Mouse (Mus musculus) forebrain, postnatal 0 days (tissue): ENCODE measurements around the gene Baz1b. TPM values are rescaled to one million over a fixed set of nuclear protein-coding genes. Genes with fewer than 3 reads are reported as not detected.
"Not testable (repeated sequence)": the region's sequence is repeated elsewhere in the genome, so short reads cannot be mapped to it uniquely, and the experiment has no call there.

Experiments used
- ATAC-seq: fragments of 200-750 bp; cut with Nextera tagmentation; 2 replicates; pipeline ENCODE4 v1.8.0; 2017; ENCODE audit warnings: mild to moderate bottlenecking, moderate library complexity
- DNase-seq: peaks from one replicate; pipeline ENCODE4 v3.0.0-alpha.2; 2015
- H3K27ac ChIP-seq: fragments of 300-500 bp; sonication (generic); 2 replicates; pipeline ENCODE4 v1.5.1; 2014; ENCODE audit warnings: low read depth, mild to moderate bottlenecking, antibody characterized with exemption, low read length, moderate library complexity, mixed read lengths
- H3K27me3 ChIP-seq: fragments of 300-500 bp; sonication (generic); 2 replicates; pipeline ENCODE4 v1.6.1; 2014; ENCODE audit warnings: mild to moderate bottlenecking, low read length, mixed read lengths; ENCODE audit not compliant: insufficient read depth
- H3K36me3 ChIP-seq: fragments of 300-500 bp; sonication (generic); 2 replicates; pipeline ENCODE4 v1.6.1; 2014; ENCODE audit warnings: mild to moderate bottlenecking, moderate library complexity; ENCODE audit not compliant: insufficient read depth
- H3K4me1 ChIP-seq: fragments of 300-500 bp; sonication (generic); 2 replicates; pipeline ENCODE4 v1.6.1; 2014; ENCODE audit warnings: antibody characterized with exemption; ENCODE audit not compliant: insufficient read depth
- H3K4me2 ChIP-seq: fragments of 300-500 bp; sonication (generic); 2 replicates; pipeline ENCODE4 v1.6.1; 2014; ENCODE audit warnings: low read depth, mild to moderate bottlenecking, moderate library complexity
- H3K4me3 ChIP-seq: fragments of 300-500 bp; sonication (generic); 2 replicates; pipeline ENCODE4 v1.5.1; 2014; ENCODE audit warnings: low read depth, low read length, mixed read lengths
- H3K9ac ChIP-seq: fragments of 300-500 bp; sonication (generic); 2 replicates; pipeline ENCODE4 v1.6.1; 2014; ENCODE audit warnings: mild to moderate bottlenecking
- H3K9me3 ChIP-seq: fragments of 300-500 bp; sonication (generic); 2 replicates; pipeline ENCODE4 v1.6.1; 2016; ENCODE audit warnings: low read length
- CTCF ChIP-seq: sonication (generic); IDR thresholded peaks from 2 replicates; pipeline ENCODE4 v1.5.1; 2016; ENCODE audit warnings: antibody characterized with exemption, control low read depth, low read depth
- WGBS: fragments of 180-500 bp; shearing (Covaris S2); extraction: QIAGEN DNeasy Blood & Tissue Kit; methylation state at CpG from one replicate; pipeline ENCODE4 v1.1.7; 2014; 5-methylcytosine and 5-hydroxymethylcytosine counted together
- polyA plus RNA-seq: library from polyadenylated mRNA; unstranded; fragments of >200 nt; fragmentation: Nextera tagmentation; extraction: Ambion mirVana; gene quantifications from 2 replicates; pipeline ENCODE4 v1.2.1, GENCODE M21; 2015
- total RNA-seq: library from RNA; depleted of rRNA; stranded (reverse); fragments of >200 nt; gene quantifications from 2 replicates; pipeline ENCODE4 v1.2.3, GENCODE M21; 2014

Gene Baz1b
- total and polyA plus RNA-seq, 2 experiments from 2014 or later = 15.0 to 51.6 TPM

DNA sequence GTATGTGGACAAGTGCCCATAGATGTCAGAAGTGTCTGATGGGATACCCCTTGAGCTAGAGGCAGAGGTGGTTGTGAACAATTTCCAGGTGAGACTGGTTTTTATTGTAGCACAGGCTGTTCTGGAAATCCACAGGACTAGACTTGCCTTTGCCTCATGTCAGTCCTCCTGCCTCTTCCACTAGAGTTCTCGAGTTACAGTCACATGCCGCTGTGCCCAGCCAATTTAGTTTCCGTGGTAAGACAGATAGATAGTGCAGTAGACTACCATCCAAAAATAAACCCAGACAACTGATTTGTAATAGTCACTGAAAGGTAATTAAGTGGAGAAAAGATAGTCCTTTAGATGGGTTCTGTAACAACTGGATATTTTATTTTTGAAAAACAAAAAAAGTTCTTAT, 15.7 kb downstream of the Baz1b start:
- no peak for ATAC-seq
- Histone ChIP-seq H3K27ac (no peak overlapping the region), H3K9ac (no peak overlapping the region), H3K4me3 (no peak overlapping the region), H3K4me2 (no peak overlapping the region), H3K9me3 (no peaks in the 10 kb centered on the region), H3K27me3 (no peaks in the 10 kb centered on the region), H3K36me3 (peaks cover 34% of the 10 kb centered on the region), H3K4me1 (no peaks in the 10 kb centered on the region)
- no peak for DNase-seq
- TF ChIP-seq CTCF = no peak
- WGBS = 89% methylated on average over 3 of the region's 3 CpGs

DNA sequence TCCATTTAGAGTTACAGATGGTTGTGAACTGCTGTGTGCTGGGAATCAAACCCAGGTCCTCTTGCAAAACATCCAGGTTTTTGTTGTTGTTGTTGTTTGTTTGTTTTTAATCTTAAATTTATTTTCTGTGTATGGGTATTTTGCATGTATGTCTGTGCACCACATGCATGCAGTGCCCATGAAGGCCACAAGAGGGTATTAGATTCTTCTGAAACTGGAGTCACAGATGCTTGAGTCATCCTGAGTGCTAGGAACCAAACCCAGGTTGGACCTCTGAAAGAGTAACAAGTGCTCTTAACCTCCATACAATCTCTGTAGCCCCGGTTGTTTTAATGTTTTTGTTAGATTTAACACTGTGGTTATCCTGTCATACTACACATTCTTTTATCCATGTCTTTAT, 21.1 kb downstream of the Baz1b start:
- TF ChIP-seq CTCF = no peak
- H3K9me3 ChIP-seq = no peaks in the 10 kb centered on the region
- no peak overlapping the region for H3K4me3 ChIP-seq
- H3K9ac ChIP-seq = no peak overlapping the region
- ATAC-seq = no peak
- no peak overlapping the region for H3K27ac ChIP-seq
- no peaks in the 10 kb centered on the region for H3K27me3 ChIP-seq
- no peaks in the 10 kb centered on the region for H3K4me1 ChIP-seq
- no peak overlapping the region for H3K4me2 ChIP-seq
- no peak for DNase-seq
- 98% methylated on average over 1 of the region's 1 CpGs for WGBS
- peaks cover 50% of the 10 kb centered on the region for H3K36me3 ChIP-seq

DNA sequence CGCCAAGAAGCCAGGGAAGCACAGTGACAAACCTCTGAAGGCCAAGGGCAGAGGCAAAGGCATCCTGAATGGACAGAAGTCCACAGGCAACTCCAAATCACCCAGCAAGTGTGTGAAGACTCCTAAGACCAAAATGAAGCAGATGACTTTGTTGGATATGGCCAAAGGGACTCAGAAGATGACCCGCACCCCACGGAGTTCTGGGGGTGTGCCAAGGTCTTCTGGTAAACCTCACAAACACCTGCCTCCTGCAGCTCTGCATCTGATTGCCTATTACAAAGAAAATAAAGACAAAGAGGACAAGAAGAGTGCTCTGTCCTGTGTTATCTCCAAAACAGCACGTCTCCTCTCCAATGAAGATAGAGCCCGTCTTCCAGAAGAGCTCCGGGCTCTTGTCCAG, 29.8 kb downstream of the Baz1b start:
- no peaks in the 10 kb centered on the region for H3K4me1 ChIP-seq
- no peak overlapping the region for H3K4me3 ChIP-seq
- ATAC-seq = no peak
- no peak overlapping the region for H3K27ac ChIP-seq
- H3K9ac ChIP-seq = no peak overlapping the region
- no peak overlapping the region for H3K4me2 ChIP-seq
- H3K27me3 ChIP-seq = no peaks in the 10 kb centered on the region
- no peaks in the 10 kb centered on the region for H3K9me3 ChIP-seq
- WGBS = 85% methylated on average over 6 of the region's 6 CpGs
- no peak for TF ChIP-seq CTCF
- no peak for DNase-seq
- H3K36me3 ChIP-seq = peaks cover 74% of the 10 kb centered on the region

DNA sequence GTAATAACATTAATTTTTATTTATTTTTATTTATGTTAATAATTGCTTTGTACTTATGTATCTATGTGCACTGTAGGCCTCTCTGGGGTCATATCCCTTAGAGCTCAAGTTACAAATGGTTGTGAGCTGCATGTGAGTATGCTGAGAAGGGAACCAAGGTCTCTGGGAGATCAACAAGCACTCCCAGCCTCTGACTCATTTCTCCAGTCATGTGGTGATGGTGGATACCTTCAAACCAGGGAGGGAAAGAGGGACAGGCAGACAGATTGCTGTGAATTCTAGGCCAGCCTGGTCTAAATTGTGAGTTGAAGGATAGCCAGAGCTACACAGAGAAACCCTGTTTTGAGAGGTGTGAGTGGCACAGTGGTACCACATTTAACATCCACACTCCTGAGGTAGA, 33.9 kb downstream of the Baz1b start:
- Histone ChIP-seq H3K9me3 (no peaks in the 10 kb centered on the region), H3K9ac (no peak overlapping the region), H3K27ac (no peak overlapping the region), H3K36me3 (peaks cover 75% of the 10 kb centered on the region), H3K4me2 (no peak overlapping the region), H3K27me3 (no peaks in the 10 kb centered on the region), H3K4me1 (no peaks in the 10 kb centered on the region), H3K4me3 (no peak overlapping the region)
- ATAC-seq = no peak
- no peak for TF ChIP-seq CTCF
- DNase-seq = no peak

DNA sequence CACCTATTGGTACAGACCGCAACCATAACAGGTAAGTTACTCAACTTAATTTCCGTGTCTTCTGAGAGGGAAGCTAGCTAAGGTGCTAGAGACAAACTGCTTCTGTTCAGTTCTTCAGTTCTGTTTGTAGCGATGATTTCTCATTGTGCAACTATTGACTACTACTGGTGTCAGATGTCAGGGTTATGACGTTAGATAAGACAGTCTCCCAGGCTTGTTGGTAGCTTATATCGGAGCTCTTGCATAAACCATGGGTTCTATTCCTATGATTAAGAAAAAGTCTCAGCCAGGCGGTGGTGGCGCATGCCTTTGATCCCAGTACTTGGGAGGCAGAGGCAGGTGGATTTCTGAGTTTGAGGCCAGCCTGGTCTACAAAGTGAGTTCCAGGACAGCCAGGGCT, 35.0 kb downstream of the Baz1b start:
- Histone ChIP-seq H3K4me1 (no peaks in the 10 kb centered on the region), H3K4me2 (no peak overlapping the region), H3K4me3 (no peak overlapping the region), H3K36me3 (peaks cover 72% of the 10 kb centered on the region), H3K27me3 (no peaks in the 10 kb centered on the region), H3K9me3 (no peaks in the 10 kb centered on the region), H3K27ac (no peak overlapping the region), H3K9ac (no peak overlapping the region)
- 95% methylated on average over 7 of the region's 7 CpGs for WGBS
- DNase-seq = no peak
- no peak for ATAC-seq
- no peak for TF ChIP-seq CTCF

DNA sequence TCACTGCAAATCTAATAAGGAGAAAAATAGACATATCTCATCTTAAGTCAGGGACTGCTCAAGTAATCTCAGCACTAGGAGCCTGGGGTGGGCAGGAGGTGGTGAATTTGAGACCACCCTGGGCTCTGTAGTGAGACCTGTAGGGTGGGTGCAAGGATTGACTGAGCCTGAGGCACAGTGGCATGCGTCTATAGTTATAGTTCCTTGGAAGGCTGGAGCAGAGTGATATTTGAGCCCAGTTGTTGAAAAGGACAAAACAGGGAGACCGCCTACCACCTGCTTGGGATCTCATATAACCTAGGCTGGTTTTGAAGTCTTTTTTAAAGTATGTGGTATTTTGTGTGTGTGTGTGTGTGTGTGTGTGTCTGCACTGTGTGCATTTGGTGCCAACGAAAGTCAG, 37.1 kb downstream of the Baz1b start:
- no peak for ATAC-seq
- Histone ChIP-seq H3K27me3 (no peaks in the 10 kb centered on the region), H3K27ac (no peak overlapping the region), H3K36me3 (peaks cover 67% of the 10 kb centered on the region), H3K9me3 (no peaks in the 10 kb centered on the region), H3K4me2 (no peak overlapping the region), H3K4me1 (no peaks in the 10 kb centered on the region), H3K9ac (no peak overlapping the region), H3K4me3 (no peak overlapping the region)
- TF ChIP-seq CTCF = no peak
- 96% methylated on average over 3 of the region's 3 CpGs for WGBS
- no peak for DNase-seq

DNA sequence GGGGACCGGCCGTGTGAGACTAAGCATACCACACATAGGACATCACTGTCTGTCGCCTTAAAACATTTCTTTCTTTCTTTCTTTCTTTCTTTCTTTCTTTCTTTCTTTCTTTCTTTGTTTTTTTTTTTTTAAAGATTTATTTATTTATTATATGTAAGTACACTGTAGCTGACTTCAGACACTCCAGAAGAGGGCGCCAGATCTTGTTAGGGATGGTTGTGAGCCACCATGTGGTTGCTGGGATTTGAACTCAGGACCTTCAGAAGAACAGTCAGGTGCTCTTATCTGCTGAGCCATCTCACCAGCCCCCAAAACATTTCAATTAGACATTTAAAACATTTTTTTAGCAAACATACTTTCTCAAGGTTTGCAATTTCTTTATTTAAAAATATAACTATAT, 38.8 kb downstream of the Baz1b start:
- ATAC-seq, H3K27ac ChIP-seq, H3K9ac ChIP-seq, H3K27me3 ChIP-seq, H3K4me3 ChIP-seq, H3K4me1 ChIP-seq, H3K4me2 ChIP-seq, DNase-seq, H3K9me3 ChIP-seq: not testable (repeated sequence)
- H3K36me3 ChIP-seq = peaks cover 67% of the 10 kb centered on the region
- WGBS = 95% methylated on average over 4 of the region's 4 CpGs

DNA sequence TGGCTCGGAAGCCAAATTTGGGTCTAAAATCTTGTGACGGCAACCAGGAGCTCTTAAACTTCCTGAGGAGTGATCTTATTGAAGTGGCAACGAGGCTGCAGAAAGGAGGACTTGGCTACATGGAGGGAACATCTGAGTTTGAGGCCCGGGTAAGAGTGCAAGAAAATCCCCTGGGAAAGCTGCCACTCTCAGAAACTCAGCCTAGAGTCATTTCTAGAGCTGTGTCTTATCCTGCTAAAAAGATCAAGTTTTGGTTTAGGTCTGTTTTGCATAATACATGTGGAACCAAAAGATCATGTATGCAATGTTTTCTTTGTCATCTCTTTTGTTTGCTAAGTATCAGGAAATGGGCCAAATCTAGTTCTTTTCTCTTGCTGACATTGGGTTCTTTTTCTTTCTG, 43.1 kb downstream of the Baz1b start:
- no peak overlapping the region for H3K9ac ChIP-seq
- H3K4me2 ChIP-seq = no peak overlapping the region
- no peaks in the 10 kb centered on the region for H3K9me3 ChIP-seq
- no peaks in the 10 kb centered on the region for H3K27me3 ChIP-seq
- 82% methylated on average over 4 of the region's 4 CpGs for WGBS
- H3K27ac ChIP-seq = no peak overlapping the region
- no peaks in the 10 kb centered on the region for H3K4me1 ChIP-seq
- DNase-seq = no peak
- TF ChIP-seq CTCF = no peak
- H3K4me3 ChIP-seq = no peak overlapping the region
- peaks cover 73% of the 10 kb centered on the region for H3K36me3 ChIP-seq
- ATAC-seq = no peak
